Mouse (Mus musculus): ENCODE data around the gene 2310057M21Rik. TPM values are rescaled to one million over a fixed set of nuclear protein-coding genes. Genes with fewer than 3 reads are reported as not detected.
A peak's percentile ranks its signal among the peaks of the same experiment; 100 is the strongest.
"Not testable (repeated sequence)": the region's sequence is repeated elsewhere in the genome, so short reads cannot be mapped to it uniquely, and the experiment has no call there.

Gene 2310057M21Rik
- polyA plus RNA-seq (2016; fragmentation: Nextera tagmentation; extraction: Ambion mirVana) = 22.9 and 24.0 TPM in 2 replicates

DNA sequence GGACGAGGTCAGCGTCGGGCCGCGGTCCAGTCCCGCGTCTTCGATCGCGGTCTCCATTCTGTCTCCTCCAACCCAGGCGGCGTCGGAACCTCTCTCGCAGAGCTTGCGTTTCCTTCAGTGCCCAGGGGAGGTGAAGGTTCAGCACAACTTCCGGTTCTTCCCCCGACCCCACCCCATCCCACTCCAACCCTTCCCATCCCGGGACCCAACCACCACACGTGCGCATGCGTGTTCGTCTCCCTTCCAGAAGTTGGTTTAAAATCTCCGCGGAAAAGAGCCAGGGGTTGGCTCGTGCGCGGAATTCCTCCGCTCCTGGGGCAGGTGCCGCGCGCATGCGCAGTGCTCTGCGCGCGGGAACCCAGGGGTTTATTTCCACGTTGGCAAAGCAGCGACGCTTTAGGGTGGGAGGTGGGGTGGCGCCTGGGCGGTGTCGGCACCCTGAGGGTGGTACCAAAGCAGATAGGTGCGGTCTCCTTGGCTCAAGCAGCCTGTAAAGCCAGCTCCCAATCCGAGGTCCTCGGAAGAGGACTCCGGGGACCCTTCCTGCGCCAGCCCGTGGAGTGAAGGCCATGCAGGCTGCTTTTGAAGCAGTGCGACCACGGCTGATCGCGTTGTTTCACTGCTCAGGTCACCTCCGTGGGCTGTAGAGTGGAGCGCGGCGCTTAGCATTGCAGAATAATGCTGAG, at the start of gene 2310057M21Rik:
TSS of gene 2310057M21Rik (minus strand) at position 145 of the 686 bp plus-strand sequence.
- H3K27ac ChIP-seq (replicated peaks) = peak within 1 kb of the TSS; percentile 94
- under 1% methylated on average over 55 of the region's 55 CpGs for WGBS

DNA sequence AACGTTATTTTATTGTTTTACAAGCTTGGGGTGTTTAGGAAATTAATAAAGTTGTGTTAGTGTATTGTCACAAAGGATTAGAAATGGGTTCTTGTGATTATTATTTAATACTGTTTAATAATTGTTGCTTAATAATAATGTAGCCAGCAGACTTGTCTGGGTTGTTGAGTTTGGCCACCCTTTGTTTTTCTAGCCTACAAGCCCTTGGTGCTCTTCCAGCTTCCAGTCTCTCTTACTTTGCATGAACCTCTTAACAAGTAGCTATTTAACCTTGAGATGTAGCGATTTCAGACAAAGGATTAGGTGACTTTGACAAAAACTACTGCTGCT, 49.3 kb upstream of the 2310057M21Rik start:
- no peaks in the 10 kb centered on the region for H3K9me3 ChIP-seq (replicated peaks)
- H3K27ac ChIP-seq (replicated peaks) = no peak overlapping the region
- DNase-seq (ENCODE audit: low spot score) = no peak
- H3K4me1 ChIP-seq = peaks cover 22% of the 10 kb centered on the region
- WGBS = 75% methylated on average over 2 of the region's 2 CpGs
- no peaks in the 10 kb centered on the region for H3K36me3 ChIP-seq
- no peaks in the 10 kb centered on the region for H3K27me3 ChIP-seq (ENCODE audit: low read depth, poor library complexity, severe bottlenecking)
- H3K4me3 ChIP-seq = no peak overlapping the region

More for the DNA sequence above, at the start of gene 2310057M21Rik:
- peaks cover 7% of the 10 kb centered on the region; the same call in 1 of the 2 replicates for H3K27me3 ChIP-seq (ENCODE audit: low read depth, poor library complexity, severe bottlenecking)
- peak; percentile 95 for DNase-seq (ENCODE audit: low spot score)
- H3K36me3 ChIP-seq = peaks cover 33% of the 10 kb centered on the region
- peak within 1 kb of the TSS; percentile 89 for H3K4me3 ChIP-seq
- H3K4me1 ChIP-seq = peaks cover 22% of the 10 kb centered on the region
- no peaks in the 10 kb centered on the region for H3K9me3 ChIP-seq (replicated peaks)

DNA sequence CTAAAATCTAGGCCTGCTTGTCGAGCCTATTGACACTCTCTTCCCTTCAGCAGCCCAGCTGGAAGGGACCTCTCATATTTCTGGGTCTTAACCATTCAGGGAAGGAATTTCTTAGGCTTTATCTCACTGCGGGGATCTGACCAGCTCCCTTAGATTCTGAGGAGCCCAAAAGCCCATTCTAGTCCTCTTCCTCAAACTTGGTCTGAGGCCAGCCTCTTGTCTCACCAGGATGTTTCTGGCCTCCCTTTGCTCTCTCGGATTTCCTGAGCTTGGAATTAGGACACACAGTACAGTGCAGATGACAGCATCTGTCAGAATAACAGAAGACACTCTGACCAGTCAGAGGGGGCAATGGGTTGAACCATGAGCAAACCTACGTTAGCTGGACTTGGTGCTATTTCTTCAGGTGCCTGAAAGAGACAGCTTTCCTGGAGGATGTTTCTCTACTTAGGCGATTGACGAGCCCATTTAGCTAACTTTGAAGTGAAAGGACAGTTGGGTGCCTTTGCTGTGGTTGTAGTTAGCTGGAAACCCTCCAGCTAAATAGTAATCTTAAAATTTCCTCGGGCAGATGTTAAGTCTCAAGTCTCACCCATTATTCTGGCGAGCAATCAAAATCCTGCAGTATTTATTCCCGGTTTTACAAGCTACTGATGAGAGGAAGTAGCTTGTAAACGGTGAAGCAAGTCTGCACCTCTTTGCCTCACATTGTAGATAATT, 48.8 kb upstream of the 2310057M21Rik start:
- 68% methylated on average over 10 of the region's 10 CpGs for WGBS
- DNase-seq (ENCODE audit: low spot score) = no peak
- peaks cover 22% of the 10 kb centered on the region for H3K4me1 ChIP-seq

DNA sequence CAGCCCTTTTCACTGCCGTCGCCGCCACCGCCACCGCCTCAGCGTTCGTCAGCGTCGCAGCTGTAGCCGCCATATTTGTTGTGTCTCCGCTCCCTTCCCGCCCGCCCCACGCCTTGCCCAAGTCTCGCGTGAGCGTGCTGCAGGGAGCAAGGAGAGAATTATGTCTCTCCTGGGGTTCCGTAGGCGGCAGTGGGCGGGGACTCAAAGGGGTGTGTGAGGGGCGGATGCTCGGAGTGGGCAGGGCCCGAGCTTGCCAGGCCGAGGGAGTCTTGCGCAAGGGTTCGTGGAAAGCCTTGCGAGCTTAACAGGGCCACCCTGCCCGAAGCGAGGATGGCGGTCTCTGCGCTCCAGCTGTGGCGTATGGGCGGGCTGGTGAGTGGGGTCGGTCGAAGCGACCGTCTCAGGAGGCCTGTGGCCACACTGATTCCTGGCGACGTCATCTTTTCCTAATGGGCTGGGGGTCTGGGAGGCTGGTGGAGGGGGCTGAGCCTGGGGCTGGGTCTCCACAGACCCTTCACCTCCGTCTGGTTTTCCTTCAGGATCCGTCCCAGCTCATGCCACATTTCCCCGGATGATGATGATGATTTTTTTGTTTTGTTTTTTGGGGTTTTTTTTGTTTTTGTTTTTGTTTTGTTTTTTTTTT, 48.0 kb upstream of the 2310057M21Rik start, which contains the start of the genes Ikzf5 and Acadsb:
TSS of gene Ikzf5 (minus strand) at position 106 of the 643 bp plus-strand sequence.
TSS of gene Acadsb (plus strand) at position 186 of the 643 bp plus-strand sequence.
- H3K36me3 ChIP-seq = peaks cover 5% of the 10 kb centered on the region; the same call in 1 of the 2 replicates
- H3K27me3 ChIP-seq (ENCODE audit: low read depth, poor library complexity, severe bottlenecking) = no peaks in the 10 kb centered on the region
- H3K4me1 ChIP-seq = peaks cover 22% of the 10 kb centered on the region
- DNase-seq (ENCODE audit: low spot score) = peak; percentile 97
- H3K27ac ChIP-seq (replicated peaks) = peak within 1 kb of the TSS; percentile 94
- no peaks in the 10 kb centered on the region for H3K9me3 ChIP-seq (replicated peaks)
- under 1% methylated on average over 42 of the region's 42 CpGs for WGBS
- H3K4me3 ChIP-seq = peak within 1 kb of the TSS; percentile 98

More for the DNA sequence above, 48.8 kb upstream of the 2310057M21Rik start:
- no peaks in the 10 kb centered on the region for H3K9me3 ChIP-seq (replicated peaks)
- H3K27me3 ChIP-seq (ENCODE audit: low read depth, poor library complexity, severe bottlenecking) = no peaks in the 10 kb centered on the region
- 0 out of 2 replicates have a peak overlapping the region, but pooled peaks have one; percentile 13 for H3K27ac ChIP-seq (replicated peaks)
- H3K36me3 ChIP-seq = peaks cover 1% of the 10 kb centered on the region; the same call in 1 of the 2 replicates
- H3K4me3 ChIP-seq = peak overlapping the region; percentile 98

DNA sequence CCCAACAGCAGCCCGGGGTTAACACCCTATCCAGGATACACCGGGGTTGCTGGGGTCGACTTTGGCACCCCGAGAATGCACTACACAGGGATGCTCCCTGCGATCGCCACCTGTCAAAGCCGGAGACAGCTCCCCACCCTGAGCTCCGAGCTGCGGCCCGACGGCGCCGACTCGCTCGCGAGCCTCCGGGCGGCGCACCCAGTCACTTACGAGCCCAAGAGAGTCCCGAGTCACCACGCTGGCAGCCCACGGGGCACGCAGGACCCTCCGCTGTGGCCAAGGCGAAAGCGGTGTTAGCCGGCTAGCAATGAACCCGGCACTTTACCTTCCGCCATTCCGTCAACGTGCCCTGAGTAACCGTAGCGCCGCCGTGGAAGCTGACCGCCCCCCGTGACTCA, 47.4 kb upstream of the 2310057M21Rik start:
- 0% methylated on average over 38 of the region's 38 CpGs for WGBS
- Histone ChIP-seq H3K27ac (replicated peaks) (peak overlapping the region; percentile 94), H3K9me3 (replicated peaks) (no peaks in the 10 kb centered on the region), H3K4me3 (peak overlapping the region; percentile 98), H3K4me1 (peaks cover 22% of the 10 kb centered on the region), H3K27me3 (ENCODE audit: low read depth, poor library complexity, severe bottlenecking) (no peaks in the 10 kb centered on the region), H3K36me3 (peaks cover 5% of the 10 kb centered on the region; the same call in 1 of the 2 replicates)
- DNase-seq (ENCODE audit: low spot score) = no peak

DNA sequence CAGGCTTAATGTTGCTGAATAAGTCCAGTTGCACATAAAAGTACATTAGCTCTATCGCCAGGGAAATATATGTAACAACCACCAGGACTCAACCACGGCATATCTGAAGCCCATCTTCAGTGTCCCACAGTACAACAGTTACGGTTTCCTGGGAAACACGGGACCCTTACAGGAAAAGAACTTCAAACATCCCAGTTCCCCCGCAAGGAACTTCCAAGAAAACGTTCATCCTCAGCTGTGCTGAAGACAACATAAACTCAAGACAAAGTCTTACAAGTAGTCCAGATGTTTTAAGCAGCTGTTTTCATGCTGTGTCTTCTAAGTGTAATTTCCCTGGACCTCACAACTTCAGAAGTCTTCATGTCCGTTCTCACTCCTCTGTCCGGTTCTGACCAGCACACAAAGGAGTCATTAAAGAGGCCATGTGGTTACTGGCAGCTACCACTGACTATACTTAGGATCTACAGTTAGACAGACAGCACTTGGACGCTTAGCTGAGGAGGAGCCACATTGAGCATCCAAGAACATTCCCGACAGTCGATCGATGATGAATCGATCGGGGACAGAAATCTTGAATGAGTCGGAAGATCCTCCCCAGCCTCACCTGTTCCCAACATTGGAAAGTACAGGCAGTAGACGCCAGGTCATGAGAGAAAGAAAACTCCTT, 46.9 kb upstream of the 2310057M21Rik start:
- H3K36me3 ChIP-seq = peaks cover 5% of the 10 kb centered on the region; the same call in 1 of the 2 replicates
- no peaks in the 10 kb centered on the region for H3K9me3 ChIP-seq (replicated peaks)
- H3K4me1 ChIP-seq = peaks cover 22% of the 10 kb centered on the region
- peak overlapping the region; percentile 94 for H3K27ac ChIP-seq (replicated peaks)
- WGBS = 12% methylated on average over 16 of the region's 16 CpGs
- no peaks in the 10 kb centered on the region for H3K27me3 ChIP-seq (ENCODE audit: low read depth, poor library complexity, severe bottlenecking)
- peak overlapping the region; percentile 98 for H3K4me3 ChIP-seq
- no peak for DNase-seq (ENCODE audit: low spot score)

DNA sequence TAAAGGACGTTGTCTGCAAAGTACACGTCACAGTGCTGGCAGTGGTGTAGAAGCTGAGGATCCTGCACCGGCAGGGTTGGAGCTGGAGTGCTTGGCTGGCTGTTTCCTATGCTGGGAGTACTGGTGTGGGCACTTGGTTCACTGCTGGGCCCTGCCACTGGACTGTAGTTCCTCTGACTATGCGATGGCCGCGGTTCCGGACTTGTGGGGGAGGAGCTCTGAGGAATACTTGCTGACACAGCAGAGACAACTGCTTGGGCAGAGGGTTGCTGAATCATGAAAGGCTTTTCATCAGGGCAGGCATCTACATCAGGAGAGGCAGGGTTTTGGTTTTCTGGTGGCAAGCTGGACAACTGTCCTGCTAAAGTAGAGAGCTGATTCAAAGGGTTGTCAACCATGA, 29.2 kb upstream of the 2310057M21Rik start:
- not testable (repeated sequence) for H3K4me3 ChIP-seq; H3K4me1 ChIP-seq; H3K9me3 ChIP-seq (replicated peaks); DNase-seq (ENCODE audit: low spot score); H3K27ac ChIP-seq (replicated peaks); H3K27me3 ChIP-seq (ENCODE audit: low read depth, poor library complexity, severe bottlenecking)
- H3K36me3 ChIP-seq = peaks cover 66% of the 10 kb centered on the region
- 92% methylated on average over 7 of the region's 7 CpGs for WGBS

DNA sequence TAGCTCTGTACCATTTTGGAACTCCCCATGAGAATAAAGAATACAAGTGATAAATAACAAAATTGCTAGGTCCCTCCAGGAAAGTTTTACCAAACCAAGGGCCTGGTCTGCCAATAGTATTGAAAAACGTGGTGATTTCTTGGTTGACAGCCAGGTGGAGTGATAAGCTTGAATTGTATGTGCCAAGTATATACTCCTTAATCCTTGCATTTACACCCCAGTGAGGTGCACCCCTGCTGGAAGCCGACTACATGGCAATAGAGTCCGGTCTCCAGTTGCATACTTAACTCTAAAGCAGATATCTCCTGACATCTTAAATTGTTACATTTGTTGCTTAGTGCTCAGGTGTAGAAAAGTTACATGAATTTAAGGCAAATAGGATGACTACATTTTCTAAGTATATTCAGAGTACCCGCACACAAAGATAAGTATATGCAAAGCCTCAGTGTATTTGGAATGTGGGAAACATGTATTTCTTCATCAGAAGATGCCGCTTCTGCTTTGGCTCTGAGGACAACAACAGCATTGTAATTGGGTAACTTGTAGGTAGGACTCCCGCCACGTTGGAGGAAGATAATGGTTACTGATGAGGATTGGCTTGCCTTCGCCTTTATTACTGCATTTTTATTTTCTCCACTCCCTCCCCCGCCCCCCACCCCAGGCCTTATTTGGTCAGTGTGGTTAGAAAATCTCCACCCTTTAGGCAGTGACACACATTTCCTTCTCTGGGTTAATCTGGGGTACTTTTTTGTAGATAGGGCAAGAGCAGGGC, 9.5 kb upstream of the 2310057M21Rik start:
- peaks cover 12% of the 10 kb centered on the region for H3K36me3 ChIP-seq
- H3K4me3 ChIP-seq = peak overlapping the region; percentile 73
- DNase-seq (ENCODE audit: low spot score) = no peak
- peaks cover 20% of the 10 kb centered on the region for H3K4me1 ChIP-seq
- H3K27ac ChIP-seq (replicated peaks) = peak overlapping the region; percentile 95; the same call in 1 of the 2 replicates
- 78% methylated on average over 9 of the region's 9 CpGs for WGBS
- H3K27me3 ChIP-seq (ENCODE audit: low read depth, poor library complexity, severe bottlenecking) = no peaks in the 10 kb centered on the region
- no peaks in the 10 kb centered on the region for H3K9me3 ChIP-seq (replicated peaks)

DNA sequence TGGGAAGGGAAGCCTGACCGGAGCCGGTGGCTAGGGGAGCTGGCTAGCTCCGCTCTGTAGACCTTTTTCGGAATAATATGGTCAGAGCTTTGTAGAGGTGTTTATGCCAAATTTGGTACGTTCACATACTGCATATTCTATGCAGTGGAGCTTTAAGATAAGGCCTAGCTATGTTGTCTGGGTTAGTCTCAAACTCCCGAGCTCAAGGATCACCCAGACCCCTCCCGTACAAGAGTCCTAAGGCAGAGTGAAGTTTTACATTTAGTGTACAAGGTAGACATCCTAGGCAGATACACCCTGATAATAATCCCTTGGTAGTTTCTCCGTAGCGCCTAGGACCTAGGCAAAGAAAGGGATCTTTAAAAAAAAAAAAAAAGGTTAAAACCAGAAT, 8.9 kb upstream of the 2310057M21Rik start:
- H3K27me3 ChIP-seq (ENCODE audit: low read depth, poor library complexity, severe bottlenecking) = no peaks in the 10 kb centered on the region
- peak overlapping the region; percentile 95 for H3K27ac ChIP-seq (replicated peaks)
- no peak for DNase-seq (ENCODE audit: low spot score)
- peaks cover 12% of the 10 kb centered on the region for H3K36me3 ChIP-seq
- peaks cover 20% of the 10 kb centered on the region for H3K4me1 ChIP-seq
- no peaks in the 10 kb centered on the region for H3K9me3 ChIP-seq (replicated peaks)
- 11% methylated on average over 9 of the region's 9 CpGs for WGBS
- H3K4me3 ChIP-seq = peak overlapping the region; percentile 73

DNA sequence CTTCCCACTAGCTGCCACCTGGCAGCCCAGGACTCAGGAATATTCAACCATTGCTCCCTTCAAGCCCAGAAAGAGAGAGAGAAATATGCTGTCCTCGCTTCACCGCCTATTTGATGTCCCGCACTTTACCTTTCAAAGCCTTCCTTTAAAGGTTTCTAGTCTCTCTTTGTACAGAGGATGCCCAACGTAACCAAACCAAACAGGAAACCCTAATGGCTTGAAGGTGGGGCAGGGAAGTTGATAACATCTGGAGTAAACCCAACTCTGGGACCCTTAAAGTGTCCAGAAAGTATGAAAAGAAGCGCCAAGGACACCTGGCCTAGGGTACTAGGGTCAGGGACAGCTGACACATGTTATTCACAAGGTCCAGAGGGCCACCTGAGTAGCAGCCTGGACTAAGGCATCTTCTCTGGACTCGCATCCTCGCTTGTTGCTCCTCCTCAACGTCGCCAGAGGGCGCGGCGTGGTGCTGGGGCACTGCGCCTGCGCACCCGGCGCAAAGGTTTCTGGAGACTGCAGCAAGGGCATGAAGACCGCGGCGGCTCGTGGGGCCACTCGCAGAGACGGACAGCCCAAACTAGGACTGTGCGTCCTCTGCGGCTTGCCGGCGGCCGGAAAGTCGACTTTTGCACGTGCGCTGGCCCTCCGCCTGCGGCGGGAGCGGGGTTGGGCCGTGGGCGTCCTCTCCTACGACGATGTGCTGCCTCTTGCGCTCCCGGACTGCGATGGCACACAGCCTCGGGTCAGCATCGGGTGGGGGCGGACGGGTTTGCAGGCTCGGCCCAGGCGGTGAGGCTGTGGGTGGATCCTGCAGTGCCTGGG, 8.3 kb upstream of the 2310057M21Rik start, which contains the start of gene Pstk:
TSS of gene Pstk (plus strand) at position 494 of the 822 bp plus-strand sequence.
- peak; percentile 91 for DNase-seq (ENCODE audit: low spot score)
- Histone ChIP-seq H3K4me1 (peaks cover 20% of the 10 kb centered on the region), H3K4me3 (peak within 1 kb of the TSS; percentile 73), H3K27ac (replicated peaks) (peak within 1 kb of the TSS; percentile 95), H3K27me3 (ENCODE audit: low read depth, poor library complexity, severe bottlenecking) (no peaks in the 10 kb centered on the region), H3K9me3 (replicated peaks) (no peaks in the 10 kb centered on the region), H3K36me3 (peaks cover 12% of the 10 kb centered on the region)
- 5% methylated on average over 47 of the region's 47 CpGs for WGBS

DNA sequence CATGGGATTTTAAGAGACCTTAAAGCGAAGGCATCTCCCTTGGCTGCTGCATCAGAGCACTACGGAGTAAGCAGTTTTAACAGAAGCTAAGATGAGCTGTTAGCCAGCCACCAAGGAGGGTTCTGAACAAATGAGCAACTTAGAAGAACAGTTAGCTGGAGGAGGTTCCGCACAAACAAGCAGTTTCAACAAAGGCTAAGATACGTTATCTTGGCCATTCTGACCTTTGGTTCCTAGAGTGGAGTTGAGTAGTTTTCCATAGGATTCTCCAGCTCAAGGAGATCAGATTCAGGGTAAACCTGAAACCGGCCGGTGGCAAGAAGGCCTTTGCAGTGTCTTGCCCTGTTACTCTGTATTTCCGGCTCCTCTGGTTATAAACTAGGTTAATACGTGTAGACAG, 1.6 kb upstream of the 2310057M21Rik start:
- peaks cover 7% of the 10 kb centered on the region; the same call in 1 of the 2 replicates for H3K27me3 ChIP-seq (ENCODE audit: low read depth, poor library complexity, severe bottlenecking)
- no peaks in the 10 kb centered on the region for H3K9me3 ChIP-seq (replicated peaks)
- H3K27ac ChIP-seq (replicated peaks) = no peak overlapping the region
- peaks cover 19% of the 10 kb centered on the region for H3K36me3 ChIP-seq
- DNase-seq (ENCODE audit: low spot score) = no peak
- 94% methylated on average over 8 of the region's 8 CpGs for WGBS
- H3K4me3 ChIP-seq = no peak overlapping the region
- peaks cover 22% of the 10 kb centered on the region for H3K4me1 ChIP-seq

Measured in midbrain, embryonic 10.5 days (tissue).